Mouse (Mus musculus) megakaryocyte-erythroid progenitor cell, adult 5 weeks (primary cell): ENCODE data around the gene Olfr806. TPM values are rescaled to one million over a fixed set of nuclear protein-coding genes. Genes with fewer than 3 reads are reported as not detected.

Experiments
- polyA plus RNA-seq: library from polyadenylated mRNA; stranded (reverse); fragments of >175 nt; gene quantifications from 2 replicates; pipeline ENCODE4 v1.2.3, GENCODE M21; 2012

The Olfr806 gene
- not detected in 2 replicates for polyA plus RNA-seq

GRCm38 (mm10) chr10:129741821-129742220 lies at the start of gene Olfr806:
Gene Olfr806, minus strand, starts transcription at chr10:129741921.

GRCm38 (mm10) chr10:129774338-129774737 lies 32.6 kb upstream of the Olfr806 start, which contains the start of gene Olfr809:
Gene Olfr809, plus strand, starts transcription at chr10:129774638.

GRCm38 (mm10) chr10:129765182-129765581 lies 23.5 kb upstream of the Olfr806 start, which contains the start of gene Olfr808:
Gene Olfr808, plus strand, starts transcription at chr10:129765482.

GRCm38 (mm10) chr10:129757693-129758092 lies 16.0 kb upstream of the Olfr806 start, which contains the start of gene Olfr807:
Gene Olfr807, minus strand, starts transcription at chr10:129757793.

GRCm38 (mm10) chr10:129729275-129729674 lies 12.4 kb downstream of the Olfr806 start, which contains the start of gene Olfr805:
Gene Olfr805, minus strand, starts transcription at chr10:129729375.

GRCm38 (mm10) chr10:129702910-129703309 lies 38.8 kb downstream of the Olfr806 start, which contains the start of gene Olfr804:
Gene Olfr804, plus strand, starts transcription at chr10:129703210.

GRCm38 (mm10) chr10:129694186-129694585 lies 47.5 kb downstream of the Olfr806 start, which contains the start of gene Olfr803:
Gene Olfr803, minus strand, starts transcription at chr10:129694286.

GRCm38 (mm10) chr10:129688069-129688468 lies 53.7 kb downstream of the Olfr806 start, which contains the start of gene Olfr802:
Gene Olfr802, minus strand, starts transcription at chr10:129688169.

Other genes starting within 250 kb of the Olfr806 start
- not detected in 2 replicates for gene Olfr790, start 243.4 kb downstream of the Olfr806 start, polyA plus RNA-seq
- not detected in 2 replicates for gene Olfr791, start 220.1 kb downstream of the Olfr806 start, polyA plus RNA-seq
- gene Olfr792, start 202.8 kb downstream of the Olfr806 start, polyA plus RNA-seq: not detected in 2 replicates
- gene Olfr794, start 174.3 kb downstream of the Olfr806 start, polyA plus RNA-seq: not detected in 2 replicates
- not detected in 2 replicates for gene Olfr796, start 129.4 kb downstream of the Olfr806 start, polyA plus RNA-seq
- gene Olfr798, start 114.0 kb downstream of the Olfr806 start, polyA plus RNA-seq: not detected in 2 replicates
- not detected in 2 replicates for gene Olfr799, start 104.4 kb downstream of the Olfr806 start, polyA plus RNA-seq
- gene Olfr800, start 84.2 kb downstream of the Olfr806 start, polyA plus RNA-seq: not detected in 2 replicates
- not detected in 2 replicates for gene Olfr801, start 68.1 kb downstream of the Olfr806 start, polyA plus RNA-seq
- not detected in 2 replicates for gene Olfr802, start 53.8 kb downstream of the Olfr806 start, polyA plus RNA-seq
- gene Olfr803, start 47.6 kb downstream of the Olfr806 start, polyA plus RNA-seq: not detected in 2 replicates
- gene Olfr804, start 38.7 kb downstream of the Olfr806 start, polyA plus RNA-seq: not detected in 2 replicates
- not detected in 2 replicates for gene Olfr805, start 12.5 kb downstream of the Olfr806 start, polyA plus RNA-seq
- gene Olfr807, start 15.9 kb upstream of the Olfr806 start, polyA plus RNA-seq: not detected in 2 replicates
- 0.02 TPM in 1 of 2 replicates, not detected in the other for gene Olfr808, start 23.6 kb upstream of the Olfr806 start, polyA plus RNA-seq
- gene Olfr809, start 32.7 kb upstream of the Olfr806 start, polyA plus RNA-seq: not detected in 2 replicates
- not detected in 2 replicates for gene Olfr810, start 53.0 kb upstream of the Olfr806 start, polyA plus RNA-seq
- not detected in 2 replicates for gene Olfr811, start 62.5 kb upstream of the Olfr806 start, polyA plus RNA-seq
- gene Olfr812, start 104.2 kb upstream of the Olfr806 start, polyA plus RNA-seq: not detected in 2 replicates
- not detected in 2 replicates for gene Olfr813, start 113.4 kb upstream of the Olfr806 start, polyA plus RNA-seq
- gene Olfr814, start 137.9 kb upstream of the Olfr806 start, polyA plus RNA-seq: not detected in 2 replicates
- not detected in 2 replicates for gene Olfr815, start 163.9 kb upstream of the Olfr806 start, polyA plus RNA-seq
- gene Olfr816, start 173.7 kb upstream of the Olfr806 start, polyA plus RNA-seq: not detected in 2 replicates
- gene Olfr818, start 207.2 kb upstream of the Olfr806 start, polyA plus RNA-seq: not detected in 2 replicates
- not detected in 2 replicates for gene Olfr819, start 225.3 kb upstream of the Olfr806 start, polyA plus RNA-seq
- gene Olfr247, start 234.2 kb upstream of the Olfr806 start, polyA plus RNA-seq: not detected in 2 replicates
- not detected in 2 replicates for gene Gm10310, start 243.1 kb upstream of the Olfr806 start, polyA plus RNA-seq